In genomic region chr4:107336356-107336755, GRCm38 (mm10) we compare ENCODE assay signal across 26 mouse cellular contexts. TPM values are rescaled to one million over a fixed set of nuclear protein-coding genes. Genes with fewer than 3 reads are reported as not detected.
DNase-seq lines count a peak whose midpoint lies in the region; ATAC-seq and TF ChIP-seq lines count a peak whose summit lies in the region.
"Had no signal": no experiment of that assay in that cellular context is flagged by ENCODE, and none has a peak within 500 bp of the region (broad histone marks: within the 10 kb centered on the region; RNA-seq: fewer than 3 reads in every experiment).

No protein-coding gene starts in this region.

- H3K27ac ChIP-seq in kidney, postnatal 0 days: no peak overlapping the region
- H3K27ac ChIP-seq: embryonic facial prominence, embryonic 13.5 days; embryonic facial prominence, embryonic 15.5 days; forebrain, embryonic 10.5 days; forebrain, embryonic 12.5 days had no signal

- no peaks in the 10 kb centered on the region for H3K4me1 ChIP-seq in kidney, postnatal 0 days (replicated peaks; ENCODE audit: insufficient read depth, low read length)
- H3K4me1 ChIP-seq: embryonic facial prominence, embryonic 13.5 days; embryonic facial prominence, embryonic 15.5 days had no signal

- H3K9ac ChIP-seq in kidney, postnatal 0 days (ENCODE audit: low read depth, low read length): no peak overlapping the region
- H3K9ac ChIP-seq: embryonic facial prominence, embryonic 13.5 days; embryonic facial prominence, embryonic 15.5 days; forebrain, embryonic 12.5 days had no signal

- H3K4me2 ChIP-seq in kidney, postnatal 0 days (ENCODE audit: low read length): no peak overlapping the region
- H3K4me2 ChIP-seq: embryonic facial prominence, embryonic 13.5 days; embryonic facial prominence, embryonic 15.5 days; forebrain, embryonic 12.5 days had no signal

- H3K4me3 ChIP-seq in kidney, postnatal 0 days (replicated peaks; ENCODE audit: low read depth, low read length): no peak overlapping the region
- H3K4me3 ChIP-seq: embryonic facial prominence, embryonic 13.5 days; embryonic facial prominence, embryonic 15.5 days; erythroblast, embryonic 14.5 days; forebrain, embryonic 10.5 days; forebrain, embryonic 12.5 days had no signal

- H3K27me3 ChIP-seq in kidney, postnatal 0 days (ENCODE audit: insufficient read depth, low read length): no peaks in the 10 kb centered on the region
- H3K27me3 ChIP-seq: embryonic facial prominence, embryonic 13.5 days; embryonic facial prominence, embryonic 15.5 days; forebrain, embryonic 12.5 days had no signal

- ATAC-seq in kidney, postnatal 0 days (replicated peaks; ENCODE audit: low FRiP score, low read depth): no peak
- ATAC-seq: forebrain, embryonic 14.5 days; forebrain, embryonic 16.5 days had no signal

- peak; percentile 52 for DNase-seq in kidney, postnatal 0 days (ENCODE audit: low spot score)
- no peak for DNase-seq in kidney, postnatal 10 days
- DNase-seq in testis, postnatal 14 days (ENCODE audit: low spot score): peak; percentile 24
- no peak for DNase-seq in testis, postnatal 10 days (ENCODE audit: low spot score)
- peak; percentile 22 for DNase-seq in T-cell, adult 2 months (ENCODE audit: low spot score)
- DNase-seq in retina, postnatal 1 day: no peak
- DNase-seq: adrenal gland, adult 2 months; adrenal gland, postnatal 10 days; adrenal gland, postnatal 25 days; cerebellum, adult 11 months; cerebellum, adult 18-20 months; cerebellum, adult 8-10 months; cerebellum, adult 9-11 months; cerebellum, postnatal 14 days; cerebellum, postnatal 36 days; embryo, embryonic 11 days had no signal

- H3K9me3 ChIP-seq in kidney, postnatal 0 days (replicated peaks; ENCODE audit: low read length): no peaks in the 10 kb centered on the region
- H3K9me3 ChIP-seq: embryonic facial prominence, embryonic 13.5 days; embryonic facial prominence, embryonic 15.5 days; forebrain, embryonic 12.5 days had no signal

- WGBS in kidney, postnatal 0 days: 28% methylated on average over 8 of the region's 8 CpGs

- no peaks in the 10 kb centered on the region; the same call in 1 of the 2 replicates for H3K36me3 ChIP-seq in kidney, postnatal 0 days (ENCODE audit: insufficient read depth, low read length)
- H3K36me3 ChIP-seq: forebrain, embryonic 12.5 days had no signal

- no peak for TF ChIP-seq CTCF in kidney, postnatal 0 days (IDR thresholded peaks at IDR 0.05; ENCODE audit: low read depth)

RNA-seq across cellular contexts. Expression of gene Yipf1, which starts 22.2 kb away (rescaled TPM):
- polyA plus RNA-seq in kidney, postnatal 0 days (2015; fragmentation: Nextera tagmentation; extraction: Ambion mirVana): 67.5 and 68.8 TPM in 2 replicates

RNA-seq across cellular contexts. Expression of gene Dio1, which starts 29.4 kb away (rescaled TPM):
- polyA plus RNA-seq in kidney, postnatal 0 days (2015; fragmentation: Nextera tagmentation; extraction: Ambion mirVana): 2.3 and 3.1 TPM in 2 replicates
- polyA plus RNA-seq: brain, embryonic 14.5 days; C2C12; embryonic facial prominence, embryonic 11.5 days; embryonic facial prominence, embryonic 13.5 days; erythroblast, embryonic 14.5 days; forebrain, embryonic 10.5 days; forebrain, embryonic 12.5 days; forebrain, embryonic 14.5 days; forebrain, embryonic 16.5 days had no signal

RNA-seq across cellular contexts. Expression of gene Ndc1, which starts 31.2 kb away (rescaled TPM):
- 19.0 and 21.1 TPM in 2 replicates for polyA plus RNA-seq in kidney, postnatal 0 days (2015; fragmentation: Nextera tagmentation; extraction: Ambion mirVana)

Comparison
In these comparisons a context has a peak if more than half of its experiments do, and no peak if none do; other contexts are left out.
1. DNase-seq: peak in kidney, postnatal 0 days (single experiment), testis, postnatal 14 days (single experiment) and T-cell, adult 2 months (single experiment); none in kidney, postnatal 10 days (single experiment), testis, postnatal 10 days (single experiment) and retina, postnatal 1 day (single experiment).